Mouse (Mus musculus): Measurements from ENCODE around the gene Zfp277.

Zfp277 gene

GRCm38 (mm10) chr12:40272710-40273109 is 173.0 kb downstream of the Zfp277 start:
- Histone ChIP-seq H3K27me3 (ENCODE audit: control insufficient read depth, insufficient read depth, low read length, poor library complexity, severe bottlenecking) (no peaks in the 10 kb centered on the region), H3K36me3 (ENCODE audit: control insufficient read depth, insufficient read depth, low read length, poor library complexity, severe bottlenecking) (no peaks in the 10 kb centered on the region)
- DNase-seq (ENCODE audit: low read depth, low spot score): no peak

GRCm38 (mm10) chr12:40268313-40268712 is 177.4 kb downstream of the Zfp277 start:
- Histone ChIP-seq H3K36me3 (ENCODE audit: control insufficient read depth, insufficient read depth, low read length, poor library complexity, severe bottlenecking) (no peaks in the 10 kb centered on the region), H3K27me3 (ENCODE audit: control insufficient read depth, insufficient read depth, low read length, poor library complexity, severe bottlenecking) (no peaks in the 10 kb centered on the region)
- DNase-seq (ENCODE audit: low read depth, low spot score): no peak
